Mouse (Mus musculus) embryonic fibroblast, embryonic 13.5 days (primary cell): ENCODE data around the gene Sprr2a3. TPM values are rescaled to one million over a fixed set of nuclear protein-coding genes. Genes with fewer than 3 reads are reported as not detected.
"Not testable (repeated sequence)": the region's sequence is repeated elsewhere in the genome, so short reads cannot be mapped to it uniquely, and the experiment has no call there.

Source experiments
- H3K27ac ChIP-seq: 2 replicates; pipeline ENCODE4 v1.5.1; 2012; ENCODE audit warnings: low read length, control low read depth, inconsistent platforms; ENCODE audit not compliant: insufficient read depth
- H3K4me1 ChIP-seq: 2 replicates; pipeline ENCODE4 v1.6.1; 2011; ENCODE audit warnings: low read length; ENCODE audit not compliant: control insufficient read depth, insufficient read depth
- H3K4me3 ChIP-seq: 2 replicates; pipeline ENCODE4 v1.5.1; 2011; ENCODE audit warnings: mild to moderate bottlenecking, control low read depth, low read length; ENCODE audit not compliant: insufficient read depth
- CTCF ChIP-seq: IDR thresholded peaks from 2 replicates; pipeline ENCODE4 v1.5.1; 2011; ENCODE audit warnings: mild to moderate bottlenecking, control low read depth, low read length, moderate library complexity, borderline replicate concordance; ENCODE audit not compliant: insufficient read depth
- POLR2A ChIP-seq: IDR thresholded peaks from 2 replicates; pipeline ENCODE4 v1.6.1; 2011; ENCODE audit warnings: low read depth, mild to moderate bottlenecking, control low read depth, low read length, moderate library complexity
- polyA plus RNA-seq: library from polyadenylated mRNA; stranded (reverse); fragments of >200 nt; gene quantifications from 2 replicates; pipeline ENCODE4 v1.2.4, GENCODE M21; 2011; ENCODE audit warnings: low read depth; ENCODE audit not compliant: missing spikeins, insufficient read length

The Sprr2a3 gene
- polyA plus RNA-seq, 1 experiment, result not detected

- H3K4me3 ChIP-seq, H3K4me1 ChIP-seq, H3K27ac ChIP-seq: not testable (repeated sequence)
Observed at GRCm38 (mm10) chr3:92288489-92288888, 3.3 kb downstream of the Sprr2a3 start.

GRCm38 (mm10) chr3:92307406-92307805 lies 22.2 kb downstream of the Sprr2a3 start:
- no peak overlapping the region for H3K27ac ChIP-seq
- H3K4me3 ChIP-seq, result no peak overlapping the region
- H3K4me1 ChIP-seq, result no peaks in the 10 kb centered on the region
- TF ChIP-seq CTCF, result no peak
- no peak for TF ChIP-seq POLR2A

- no peaks in the 10 kb centered on the region for H3K4me1 ChIP-seq
- H3K27ac ChIP-seq, result no peak within 1 kb of the TSS
- no peak within 1 kb of the TSS for H3K4me3 ChIP-seq
- TF ChIP-seq CTCF (no peak), POLR2A (no peak)
Observed at GRCm38 (mm10) chr3:92316320-92316719, 31.1 kb downstream of the Sprr2a3 start, which contains the start of gene Sprr2b. Sprr2b (plus strand) TSS chr3:92316620.

GRCm38 (mm10) chr3:92317384-92317783 lies 32.2 kb downstream of the Sprr2a3 start:
- H3K27ac ChIP-seq, result no peak overlapping the region
- no peak for TF ChIP-seq CTCF
- no peak for TF ChIP-seq POLR2A
- no peaks in the 10 kb centered on the region for H3K4me1 ChIP-seq
- no peak overlapping the region for H3K4me3 ChIP-seq

- no peak overlapping the region for H3K27ac ChIP-seq
- no peaks in the 10 kb centered on the region for H3K4me1 ChIP-seq
- TF ChIP-seq POLR2A (no peak), CTCF (no peak)
- no peak overlapping the region for H3K4me3 ChIP-seq
Observed at GRCm38 (mm10) chr3:92336278-92336677, 51.1 kb downstream of the Sprr2a3 start.

GRCm38 (mm10) chr3:92338840-92339239 lies 53.6 kb downstream of the Sprr2a3 start, which contains the start of gene Sprr2d:
Sprr2d (plus strand) TSS chr3:92339140.
- TF ChIP-seq POLR2A (no peak), CTCF (no peak)
- H3K27ac ChIP-seq, result no peak within 1 kb of the TSS
- no peaks in the 10 kb centered on the region for H3K4me1 ChIP-seq
- H3K4me3 ChIP-seq, result no peak within 1 kb of the TSS

Other genes with a start within 250 kb of the Sprr2a3 start
- not detected in 2 replicates for gene Lor, start 202.3 kb upstream of the Sprr2a3 start, polyA plus RNA-seq
- 0.42 TPM in 1 of 2 replicates, not detected in the other for gene Prr9, start 161.5 kb upstream of the Sprr2a3 start, polyA plus RNA-seq
- not detected in 2 replicates for gene Lelp1, start 142.7 kb upstream of the Sprr2a3 start, polyA plus RNA-seq
- not detected in 2 replicates for gene Sprr2a1, start 69.6 kb upstream of the Sprr2a3 start, polyA plus RNA-seq
- not detected in 2 replicates for gene Sprr2a2, start 69.5 kb upstream of the Sprr2a3 start, polyA plus RNA-seq
- gene Sprr2b, start 31.2 kb downstream of the Sprr2a3 start, polyA plus RNA-seq, result not detected in 2 replicates
- gene Sprr2d, start 53.7 kb downstream of the Sprr2a3 start, polyA plus RNA-seq, result not detected in 2 replicates
- not detected in 2 replicates for gene Sprr2e, start 66.7 kb downstream of the Sprr2a3 start, polyA plus RNA-seq
- not detected in 2 replicates for gene Sprr2f, start 79.8 kb downstream of the Sprr2a3 start, polyA plus RNA-seq
- not detected in 2 replicates for gene Sprr2h, start 100.3 kb downstream of the Sprr2a3 start, polyA plus RNA-seq
- not detected in 2 replicates for gene Sprr2i, start 122.6 kb downstream of the Sprr2a3 start, polyA plus RNA-seq
- not detected in 2 replicates for gene Sprr2j-ps, start 132.7 kb downstream of the Sprr2a3 start, polyA plus RNA-seq
- 25.6 and 29.8 TPM in 2 replicates for gene Gm9774, start 144.0 kb downstream of the Sprr2a3 start, polyA plus RNA-seq
- gene Sprr2k, start 147.2 kb downstream of the Sprr2a3 start, polyA plus RNA-seq, result 13.2 and 40.5 TPM in 2 replicates
- not detected in 2 replicates for gene Sprr1b, start 153.4 kb downstream of the Sprr2a3 start, polyA plus RNA-seq
- 0.42 TPM in 1 of 2 replicates, not detected in the other for gene Sprr3, start 173.3 kb downstream of the Sprr2a3 start, polyA plus RNA-seq
- gene Sprr1a, start 200.5 kb downstream of the Sprr2a3 start, polyA plus RNA-seq, result 1.7 TPM in 1 of 2 replicates, not detected in the other
- not detected in 2 replicates for gene Sprr4, start 215.1 kb downstream of the Sprr2a3 start, polyA plus RNA-seq
- not detected in 2 replicates for gene 2310046K23Rik, start 249.1 kb downstream of the Sprr2a3 start, polyA plus RNA-seq